Mouse (Mus musculus) forebrain, embryonic 16.5 days (tissue): Measurements from ENCODE around the gene Dcun1d3. TPM values are rescaled to one million over a fixed set of nuclear protein-coding genes. Genes with fewer than 3 reads are reported as not detected.
A peak's percentile ranks its signal among the peaks of the same experiment; 100 is the strongest.

ENCODE experiments used
- ATAC-seq: fragments of 200-750 bp; cut with Nextera tagmentation; 2 replicates; pipeline ENCODE4 v1.8.0; 2017; ENCODE audit warnings: mild to moderate bottlenecking, moderate library complexity
- H3K27ac ChIP-seq: fragments of 300-500 bp; sonication (generic); 2 replicates; pipeline ENCODE4 v1.5.1; 2014; ENCODE audit warnings: low read length, control low read depth
- H3K27me3 ChIP-seq: fragments of 300-500 bp; sonication (generic); replicated peaks from 2 replicates; pipeline ENCODE4 v1.6.1; 2014; ENCODE audit warnings: low read length; ENCODE audit not compliant: control insufficient read depth, insufficient read depth
- H3K36me3 ChIP-seq: fragments of 300-500 bp; sonication (generic); 2 replicates; pipeline ENCODE4 v1.6.1; 2014; ENCODE audit not compliant: control insufficient read depth, insufficient read depth
- H3K4me1 ChIP-seq: fragments of 300-500 bp; sonication (generic); replicated peaks from 2 replicates; pipeline ENCODE4 v1.6.1; 2014; ENCODE audit warnings: low read length; ENCODE audit not compliant: control insufficient read depth, insufficient read depth
- H3K4me2 ChIP-seq: fragments of 300-500 bp; sonication (generic); 2 replicates; pipeline ENCODE4 v1.6.1; 2014; ENCODE audit warnings: mild to moderate bottlenecking, low read length, control low read depth
- H3K4me3 ChIP-seq: fragments of 300-500 bp; sonication (generic); replicated peaks from 2 replicates; pipeline ENCODE4 v1.5.1; 2014; ENCODE audit warnings: mild to moderate bottlenecking, low read length, control low read depth
- H3K9ac ChIP-seq: fragments of 300-500 bp; sonication (generic); replicated peaks from 2 replicates; pipeline ENCODE4 v1.6.1; 2014; ENCODE audit warnings: low read depth, low read length, control low read depth
- H3K9me3 ChIP-seq: fragments of 300-500 bp; sonication (generic); 2 replicates; pipeline ENCODE4 v1.6.1; 2016; ENCODE audit warnings: low read length; ENCODE audit not compliant: control insufficient read depth
- WGBS: fragments of 180-500 bp; shearing (Covaris S2); extraction: QIAGEN DNeasy Blood & Tissue Kit; methylation state at CpG from one replicate; pipeline ENCODE4 v1.1.7; 2014; 5-methylcytosine and 5-hydroxymethylcytosine counted together
- polyA plus RNA-seq: library from polyadenylated mRNA; unstranded; fragments of >200 nt; fragmentation: Nextera tagmentation; extraction: Ambion mirVana; gene quantifications from 2 replicates; pipeline ENCODE4 v1.2.1, GENCODE M21; 2015

Gene Dcun1d3
- 20.4 and 23.8 TPM in 2 replicates for polyA plus RNA-seq

DNA sequence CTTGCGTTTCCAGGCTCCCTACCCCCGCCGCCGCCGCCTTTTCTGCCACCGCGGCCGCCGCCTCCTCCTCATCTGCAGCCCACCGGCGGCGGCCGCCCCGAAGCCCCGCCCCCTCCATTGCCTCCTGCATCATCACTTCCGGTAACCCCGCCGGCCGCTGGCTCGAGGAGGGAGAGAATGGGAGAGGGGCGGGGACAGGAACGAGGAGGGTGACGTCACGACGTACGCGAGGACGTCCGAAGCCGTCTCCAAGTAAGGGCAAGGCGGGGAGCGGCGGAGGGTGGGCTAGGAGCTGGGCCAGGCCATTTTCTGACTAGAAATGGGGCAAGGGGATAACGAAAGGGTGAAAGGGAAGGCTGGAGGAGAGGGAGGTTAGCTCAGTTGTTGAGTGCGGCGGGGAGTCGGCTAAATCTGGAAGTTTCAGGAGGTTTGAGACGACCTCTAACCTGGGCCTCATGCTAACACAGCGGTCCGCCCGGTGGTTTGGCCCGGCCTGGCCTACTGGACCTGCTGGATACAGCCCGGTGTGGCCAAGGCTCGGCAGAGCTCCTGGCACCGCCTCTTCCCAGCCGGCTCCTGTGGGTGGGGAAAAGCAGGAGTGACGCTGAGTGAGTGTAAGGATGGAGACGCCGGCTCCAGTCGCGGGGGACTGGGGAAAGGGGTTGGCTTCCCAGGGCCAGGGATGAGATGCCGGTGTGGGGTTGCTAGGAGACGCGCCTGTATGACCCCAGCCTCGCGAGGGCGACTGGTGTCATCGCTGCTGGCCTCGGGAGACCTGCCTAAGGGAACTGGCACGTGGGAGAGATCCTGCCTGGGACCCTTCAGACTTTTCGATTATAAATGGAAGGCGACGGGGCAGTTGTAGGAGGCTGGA is at the start of gene Dcun1d3, which contains the start of gene Lyrm1:
Gene Dcun1d3 (minus strand): TSS at position 660 of the 874 bp plus-strand sequence.
Gene Lyrm1 (plus strand): TSS at position 223 of the 874 bp plus-strand sequence.
- Histone ChIP-seq H3K9ac (peak within 1 kb of the TSS; percentile 89), H3K27ac (peak within 1 kb of the TSS; percentile 97), H3K9me3 (no peaks in the 10 kb centered on the region), H3K4me1 (peaks cover 32% of the 10 kb centered on the region), H3K4me3 (peak within 1 kb of the TSS; percentile 84), H3K27me3 (no peaks in the 10 kb centered on the region), H3K4me2 (peak within 1 kb of the TSS; percentile 81), H3K36me3 (no peaks in the 10 kb centered on the region)
- ATAC-seq, result peak; percentile 98
- under 1% methylated on average over 62 of the region's 63 CpGs for WGBS

DNA sequence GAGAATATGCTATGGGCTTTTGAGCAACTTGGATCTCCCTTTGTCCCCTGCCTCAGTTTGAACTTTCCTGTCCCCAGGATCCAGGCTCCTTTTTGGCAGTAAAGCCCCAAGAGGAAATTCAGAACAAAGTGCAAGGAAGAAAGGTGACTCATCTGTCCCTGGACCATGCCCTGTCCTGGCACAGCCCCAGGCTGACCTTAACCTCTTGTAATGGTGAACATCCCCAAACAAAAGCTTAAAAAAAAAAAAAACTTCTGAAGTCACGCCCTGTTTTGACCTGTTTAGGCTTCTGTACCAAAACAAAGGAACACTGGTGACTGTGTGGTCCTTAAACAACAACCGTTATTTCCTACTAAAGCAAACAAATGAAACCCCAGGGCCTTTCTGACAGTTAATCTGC is 45.5 kb upstream of the Dcun1d3 start:
- 58% methylated on average over 2 of the region's 2 CpGs for WGBS
- no peak overlapping the region for H3K9ac ChIP-seq
- no peaks in the 10 kb centered on the region for H3K27me3 ChIP-seq
- no peak overlapping the region for H3K4me3 ChIP-seq
- H3K4me1 ChIP-seq, result no peaks in the 10 kb centered on the region
- H3K36me3 ChIP-seq, result no peaks in the 10 kb centered on the region
- H3K9me3 ChIP-seq, result no peaks in the 10 kb centered on the region
- no peak for ATAC-seq
- H3K27ac ChIP-seq, result no peak overlapping the region
- no peak overlapping the region for H3K4me2 ChIP-seq

DNA sequence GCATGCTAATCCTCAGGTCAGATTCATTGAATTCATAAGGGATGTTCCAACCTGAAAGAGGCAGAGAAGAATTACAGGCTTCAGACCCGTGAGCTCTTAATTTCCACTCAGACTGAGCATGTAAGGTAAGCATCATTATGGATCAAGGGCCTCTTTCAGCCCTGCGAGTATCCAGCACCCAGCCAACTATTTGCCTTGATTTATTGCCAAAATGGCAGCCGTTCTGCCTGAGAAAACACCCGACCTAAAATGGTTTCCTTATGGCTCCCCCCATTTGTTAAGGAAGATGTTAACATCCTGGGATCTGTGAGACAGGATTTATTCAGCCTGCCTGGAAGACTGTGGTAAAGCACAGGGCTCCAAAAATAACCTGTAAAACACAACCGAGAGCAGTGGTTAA is 40.9 kb upstream of the Dcun1d3 start:
- H3K27ac ChIP-seq, result no peak overlapping the region
- no peak overlapping the region for H3K4me3 ChIP-seq
- no peak overlapping the region for H3K9ac ChIP-seq
- H3K9me3 ChIP-seq, result no peaks in the 10 kb centered on the region
- H3K27me3 ChIP-seq, result no peaks in the 10 kb centered on the region
- 67% methylated on average over 5 of the region's 5 CpGs for WGBS
- H3K4me1 ChIP-seq, result no peaks in the 10 kb centered on the region
- no peak overlapping the region for H3K4me2 ChIP-seq
- H3K36me3 ChIP-seq, result no peaks in the 10 kb centered on the region
- no peak for ATAC-seq

DNA sequence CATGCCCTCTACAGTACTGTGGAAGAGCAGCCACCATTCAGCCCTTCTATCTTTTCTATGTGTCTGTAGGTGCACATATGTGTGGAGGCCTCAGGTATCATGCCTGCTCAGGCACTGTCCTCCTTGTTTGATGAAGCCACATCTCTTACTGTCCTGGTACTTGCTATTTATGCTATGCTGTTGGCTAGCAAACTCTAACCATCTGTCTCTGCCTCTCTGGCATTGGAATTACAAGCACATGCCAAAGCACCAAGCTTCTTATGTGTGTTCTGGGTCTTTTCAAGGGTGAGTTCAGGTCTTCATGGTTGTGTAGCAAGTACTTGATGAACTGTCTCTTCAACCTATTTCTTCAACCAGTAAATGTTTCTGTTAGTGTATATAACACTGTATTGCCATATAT is 40.2 kb upstream of the Dcun1d3 start:
- H3K27ac ChIP-seq, result no peak overlapping the region
- no peaks in the 10 kb centered on the region for H3K4me1 ChIP-seq
- H3K36me3 ChIP-seq, result no peaks in the 10 kb centered on the region
- no peak overlapping the region for H3K4me2 ChIP-seq
- H3K27me3 ChIP-seq, result no peaks in the 10 kb centered on the region
- no peak for ATAC-seq
- H3K9me3 ChIP-seq, result no peaks in the 10 kb centered on the region
- no peak overlapping the region for H3K4me3 ChIP-seq
- no peak overlapping the region for H3K9ac ChIP-seq

DNA sequence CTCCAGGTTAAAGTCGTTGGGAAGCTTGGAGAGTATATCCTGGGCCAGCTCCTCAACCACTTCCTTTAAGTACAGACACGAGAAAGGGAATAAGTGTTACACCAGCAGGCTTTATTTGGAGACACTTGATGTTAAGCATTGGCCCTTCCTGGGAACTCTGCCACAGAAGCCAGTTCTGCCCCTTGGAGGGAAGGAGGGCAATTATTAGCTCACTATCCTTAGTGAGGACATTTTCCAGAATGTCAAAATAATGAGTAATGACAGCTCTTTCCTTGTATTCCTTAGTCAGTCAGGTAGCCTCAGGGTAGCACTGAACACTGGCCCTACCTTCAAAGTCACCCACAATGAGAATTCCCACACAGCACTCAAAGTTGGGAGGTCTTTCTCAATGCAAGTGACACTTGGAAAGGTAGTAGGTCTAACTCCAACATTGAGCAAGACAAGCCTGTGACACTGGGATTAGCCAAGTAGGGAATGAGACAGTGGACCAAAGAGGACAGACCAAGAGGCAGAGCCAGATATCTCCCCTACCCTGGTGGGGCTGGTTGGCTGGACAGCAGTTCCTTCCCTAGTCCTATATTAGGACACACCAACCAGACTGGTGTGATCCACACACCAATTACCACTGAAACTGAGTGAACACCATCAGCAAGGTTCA is 32.8 kb upstream of the Dcun1d3 start:
- H3K4me3 ChIP-seq, result no peak overlapping the region
- H3K9me3 ChIP-seq, result no peaks in the 10 kb centered on the region
- WGBS, result 65% methylated on average over 2 of the region's 2 CpGs
- H3K9ac ChIP-seq, result no peak overlapping the region
- no peaks in the 10 kb centered on the region for H3K4me1 ChIP-seq
- ATAC-seq, result no peak
- no peak overlapping the region for H3K27ac ChIP-seq
- H3K27me3 ChIP-seq, result no peaks in the 10 kb centered on the region
- no peak overlapping the region for H3K4me2 ChIP-seq
- no peaks in the 10 kb centered on the region for H3K36me3 ChIP-seq

DNA sequence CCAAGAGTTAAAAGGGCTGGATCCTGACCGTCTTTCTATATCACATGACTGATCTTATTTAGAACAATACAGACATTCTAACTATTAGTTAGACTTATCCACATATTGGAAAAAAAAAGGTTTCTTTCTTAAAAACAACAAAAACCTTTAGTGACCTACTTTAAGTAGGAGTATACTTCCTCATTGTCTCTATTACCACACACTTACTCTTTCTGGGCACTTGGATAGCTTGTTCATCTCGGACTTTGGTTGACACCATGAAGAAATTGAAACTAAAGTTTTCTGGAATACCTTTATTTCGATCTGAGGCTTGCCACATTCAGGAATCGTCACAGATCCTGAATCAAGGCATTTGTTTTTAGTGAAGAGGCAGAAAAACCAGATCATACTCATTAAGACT is 25.0 kb upstream of the Dcun1d3 start:
- 78% methylated on average over 4 of the region's 4 CpGs for WGBS
- Histone ChIP-seq H3K27me3 (no peaks in the 10 kb centered on the region), H3K4me1 (no peaks in the 10 kb centered on the region), H3K4me2 (no peak overlapping the region), H3K27ac (no peak overlapping the region), H3K9ac (no peak overlapping the region), H3K9me3 (no peaks in the 10 kb centered on the region), H3K36me3 (no peaks in the 10 kb centered on the region), H3K4me3 (no peak overlapping the region)
- no peak for ATAC-seq

DNA sequence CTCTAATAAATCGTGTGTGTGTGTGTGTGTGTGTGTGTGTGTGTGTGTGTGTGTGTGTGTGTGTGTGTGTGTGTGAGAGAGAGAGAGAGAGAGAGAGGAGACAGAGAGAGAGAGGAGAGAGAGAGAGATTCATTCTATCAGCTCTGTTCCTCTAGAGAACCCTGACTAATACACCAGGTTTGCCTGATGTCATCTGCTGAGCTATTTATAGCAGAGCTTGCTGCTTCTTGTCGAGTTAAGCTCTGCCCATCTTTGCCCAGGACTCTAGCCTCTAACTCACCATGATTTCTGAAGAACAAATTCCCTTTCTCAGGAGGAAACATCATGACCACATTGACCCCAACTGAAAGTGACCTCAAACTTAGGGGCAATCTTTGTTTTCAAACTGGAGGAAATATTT is 24.4 kb upstream of the Dcun1d3 start:
- H3K4me1 ChIP-seq, result no peaks in the 10 kb centered on the region
- no peak overlapping the region for H3K9ac ChIP-seq
- H3K36me3 ChIP-seq, result no peaks in the 10 kb centered on the region
- no peaks in the 10 kb centered on the region for H3K9me3 ChIP-seq
- H3K4me2 ChIP-seq, result no peak overlapping the region
- H3K4me3 ChIP-seq, result no peak overlapping the region
- no peak overlapping the region for H3K27ac ChIP-seq
- WGBS, result 50% methylated on average over 2 of the region's 2 CpGs
- ATAC-seq, result no peak
- H3K27me3 ChIP-seq, result no peaks in the 10 kb centered on the region

DNA sequence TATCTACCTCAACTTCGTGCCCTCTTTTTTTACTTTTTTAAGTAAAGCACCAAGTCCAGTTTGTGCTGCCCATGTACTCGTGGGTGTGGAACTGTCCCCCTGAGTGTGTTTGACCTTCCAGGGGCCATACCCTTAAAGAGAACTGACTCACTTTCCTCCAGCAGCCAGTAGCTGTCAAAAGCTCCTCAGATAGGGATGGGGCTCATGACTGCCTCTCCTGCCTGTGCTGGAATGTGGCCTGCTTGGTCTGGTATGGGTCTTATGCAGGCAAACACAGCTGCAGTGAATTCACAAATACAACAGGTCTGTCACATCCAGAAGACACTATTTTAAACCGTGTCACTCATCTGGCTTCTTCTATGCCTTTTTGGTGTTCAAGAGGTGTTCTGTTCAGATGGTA is 15.6 kb upstream of the Dcun1d3 start:
- WGBS, result 88% methylated on average over 3 of the region's 3 CpGs
- no peaks in the 10 kb centered on the region for H3K9me3 ChIP-seq
- no peak for ATAC-seq
- no peak overlapping the region for H3K27ac ChIP-seq
- H3K27me3 ChIP-seq, result no peaks in the 10 kb centered on the region
- no peaks in the 10 kb centered on the region for H3K4me1 ChIP-seq
- H3K4me2 ChIP-seq, result no peak overlapping the region
- H3K9ac ChIP-seq, result no peak overlapping the region
- H3K36me3 ChIP-seq, result no peaks in the 10 kb centered on the region
- no peak overlapping the region for H3K4me3 ChIP-seq

DNA sequence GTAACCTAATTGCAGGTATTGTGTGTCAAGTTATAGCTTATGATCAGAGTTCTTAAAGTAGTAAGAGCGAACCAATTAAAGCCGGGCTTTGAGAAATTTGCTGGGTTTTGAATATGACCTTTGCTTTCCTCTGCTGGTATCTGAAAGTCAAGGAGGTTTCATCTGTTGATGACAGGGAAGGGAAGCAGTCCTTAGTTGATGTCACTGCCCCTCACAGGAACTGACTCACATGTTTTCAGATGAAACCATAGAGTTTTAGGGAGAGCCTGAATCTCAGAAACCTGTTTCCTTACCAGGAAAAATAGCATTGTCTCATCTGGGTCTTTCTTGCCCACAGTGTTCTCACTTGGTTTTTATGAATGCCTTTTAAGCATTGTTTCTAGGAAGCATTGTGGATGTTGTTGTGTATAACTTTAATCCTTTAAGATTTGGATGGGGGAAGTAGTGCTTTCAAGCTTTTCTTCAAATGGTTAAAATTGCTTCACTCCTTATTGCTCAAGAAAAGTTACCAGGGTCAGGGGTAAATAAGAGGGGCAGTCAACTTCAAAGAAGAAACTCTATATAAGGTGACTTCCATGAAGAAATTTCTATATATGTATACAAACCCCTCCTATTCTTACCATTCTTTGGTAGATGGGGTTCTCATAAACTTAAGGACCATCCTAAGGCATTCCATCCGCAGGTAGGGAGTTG is 10.6 kb upstream of the Dcun1d3 start:
- Histone ChIP-seq H3K4me3 (no peak overlapping the region), H3K4me2 (no peak overlapping the region), H3K9me3 (no peaks in the 10 kb centered on the region), H3K27ac (no peak overlapping the region), H3K36me3 (no peaks in the 10 kb centered on the region), H3K9ac (no peak overlapping the region), H3K4me1 (no peaks in the 10 kb centered on the region), H3K27me3 (no peaks in the 10 kb centered on the region)
- no peak for ATAC-seq
- WGBS, result 94% methylated on average over 3 of the region's 3 CpGs
